Mouse (Mus musculus): ENCODE data around the gene Ttc37.

DNA sequence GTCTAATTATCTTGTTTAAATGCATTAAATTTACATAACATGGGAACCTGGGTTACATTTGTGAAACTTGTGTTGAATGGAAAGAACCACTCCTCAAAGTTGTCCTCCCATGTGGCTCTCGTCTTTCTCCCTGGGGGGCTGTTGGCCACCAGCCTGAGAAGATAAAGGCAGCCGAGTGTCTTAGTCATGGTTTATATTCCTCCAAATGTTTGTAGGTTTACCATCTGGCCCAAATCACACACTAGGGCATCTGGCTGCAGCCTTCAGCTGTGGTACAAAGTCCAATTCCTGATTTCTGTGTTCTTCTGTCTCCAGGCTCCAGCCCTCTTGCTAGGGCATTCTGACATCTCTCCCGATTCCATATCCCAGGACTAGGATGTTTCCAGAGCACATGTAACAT is 91.7 kb downstream of the Ttc37 start:
- no peak for TF ChIP-seq CTCF (conservative IDR thresholded peaks at IDR 0.05; ENCODE audit: insufficient read depth, insufficient read length, low read depth, low read length)
- no peak for TF ChIP-seq POLR2A (IDR thresholded peaks at IDR 0.05; ENCODE audit: low read depth, low read length)

All from kidney, adult 2 months (tissue).